In the genomic region with DNA sequence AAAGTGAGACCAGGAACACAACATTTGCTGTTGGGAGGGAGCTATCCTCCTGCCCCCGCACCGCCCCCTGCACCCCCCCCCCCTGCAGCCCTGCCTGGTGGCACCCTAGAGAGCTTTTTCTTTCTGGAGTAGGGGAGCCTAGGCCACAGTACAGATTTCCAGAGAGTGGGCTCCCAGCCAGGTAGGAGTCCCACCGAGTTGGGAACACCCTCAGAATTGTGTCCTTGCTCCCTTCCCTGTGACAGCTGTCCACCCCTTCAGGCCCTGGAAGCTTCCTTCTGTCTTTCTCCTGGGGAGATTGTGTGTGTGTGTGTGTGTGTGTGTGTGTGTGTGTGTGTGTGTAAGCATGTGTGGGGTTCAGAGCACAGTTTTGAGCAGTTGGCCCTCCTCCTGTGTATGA, we compare ENCODE assay signal across 16 mouse cellular contexts.
"Had no signal": no experiment of that assay in that cellular context is flagged by ENCODE, and none has a peak within 500 bp of the region (broad histone marks: within the 10 kb centered on the region; RNA-seq: fewer than 3 reads in every experiment).

No protein-coding gene starts in this region.

- DNase-seq: layer of hippocampus, postnatal 36 days; liver; liver, embryonic 13.5 days; lung, embryonic 14.5 days; right cerebral cortex, postnatal 4 days; thymus, adult 2 months; thymus, postnatal 14 days; thymus, postnatal 4 days had no signal

- H3K36me3 ChIP-seq: kidney, embryonic 15.5 days; limb, embryonic 10.5 days; limb, embryonic 13.5 days; liver, embryonic 13.5 days; midbrain, embryonic 13.5 days had no signal

- H3K9ac ChIP-seq: kidney, embryonic 15.5 days; limb, embryonic 13.5 days; liver, embryonic 13.5 days; lung, embryonic 14.5 days; midbrain, embryonic 13.5 days had no signal

- H3K4me1 ChIP-seq: limb, embryonic 13.5 days had no signal

- H3K4me3 ChIP-seq: kidney, embryonic 15.5 days; left cerebral cortex, adult 2 months; limb, embryonic 10.5 days; limb, embryonic 13.5 days; liver, embryonic 13.5 days; midbrain, embryonic 13.5 days had no signal

- H3K27ac ChIP-seq: kidney, embryonic 15.5 days; left cerebral cortex, adult 2 months; limb, embryonic 10.5 days; limb, embryonic 13.5 days; liver, embryonic 13.5 days; macrophage; midbrain, embryonic 13.5 days; stomach, postnatal 0 days had no signal

- ATAC-seq: lung, postnatal 0 days; midbrain, embryonic 13.5 days had no signal

- H3K4me2 ChIP-seq: kidney, embryonic 15.5 days; limb, embryonic 13.5 days; liver, embryonic 13.5 days; lung, embryonic 14.5 days; midbrain, embryonic 13.5 days had no signal

- H3K27me3 ChIP-seq: kidney, embryonic 15.5 days; limb, embryonic 13.5 days; liver, embryonic 13.5 days; midbrain, embryonic 13.5 days had no signal

- H3K9me3 ChIP-seq: kidney, embryonic 15.5 days; limb, embryonic 10.5 days; limb, embryonic 13.5 days; liver, embryonic 13.5 days; midbrain, embryonic 13.5 days had no signal
